In genomic region chr1:74035912-74036489, GRCm38 (mm10) we compare ENCODE assay signal across 8 mouse cellular contexts.
DNase-seq lines count a peak whose midpoint lies in the region; ATAC-seq and TF ChIP-seq lines count a peak whose summit lies in the region.

No protein-coding gene starts in this region.

- H3K27ac ChIP-seq in layer of hippocampus, adult 2 months: peak overlapping the region; percentile 73
- H3K27ac ChIP-seq in embryonic facial prominence, embryonic 14.5 days (replicated peaks; ENCODE audit: low read depth, low read length): peak overlapping the region; percentile 45; the same call in 1 of the 2 replicates
- peak overlapping the region; percentile 92 for H3K27ac ChIP-seq in kidney, embryonic 15.5 days
- no peak overlapping the region for H3K27ac ChIP-seq in midbrain, embryonic 16.5 days (ENCODE audit: low read length)

- no peaks in the 10 kb centered on the region for H3K9me3 ChIP-seq in embryonic facial prominence, embryonic 14.5 days (ENCODE audit: control insufficient read depth, low read length)
- no peaks in the 10 kb centered on the region for H3K9me3 ChIP-seq in kidney, embryonic 15.5 days (replicated peaks)
- no peaks in the 10 kb centered on the region for H3K9me3 ChIP-seq in midbrain, embryonic 16.5 days (replicated peaks; ENCODE audit: control insufficient read depth, low read length, poor library complexity, severe bottlenecking)

- peak overlapping the region; percentile 54 for H3K4me2 ChIP-seq in embryonic facial prominence, embryonic 14.5 days (ENCODE audit: low read depth, low read length)
- peak overlapping the region; percentile 65 for H3K4me2 ChIP-seq in kidney, embryonic 15.5 days
- peak overlapping the region; percentile 7; the same call in 1 of the 2 replicates for H3K4me2 ChIP-seq in midbrain, embryonic 16.5 days (ENCODE audit: low read length)

- DNase-seq in layer of hippocampus, adult 2 months (ENCODE audit: low spot score in 2 of 2): no peak
- no peak for DNase-seq in layer of hippocampus, adult 8-10 months (ENCODE audit: low spot score in 2 of 2)
- no peak for DNase-seq in embryonic facial prominence, embryonic 14.5 days (ENCODE audit: low spot score)
- no peak for DNase-seq in layer of hippocampus, adult 9-10 months (ENCODE audit: low spot score)
- DNase-seq in adrenal gland, postnatal 4 days (ENCODE audit: low spot score in 2 of 2): no peak
- no peak for DNase-seq in cerebellum, adult 9-11 months

- 53% methylated on average over 3 of the region's 3 CpGs for WGBS in embryonic facial prominence, embryonic 14.5 days
- 33% methylated on average over 3 of the region's 3 CpGs for WGBS in kidney, embryonic 15.5 days
- WGBS in midbrain, embryonic 16.5 days: 36% methylated on average over 3 of the region's 3 CpGs

- ATAC-seq in embryonic facial prominence, embryonic 14.5 days (ENCODE audit: low read depth): no peak
- peak; percentile 59 for ATAC-seq in kidney, embryonic 15.5 days (replicated peaks; ENCODE audit: low FRiP score)
- no peak for ATAC-seq in midbrain, embryonic 16.5 days

- TF ChIP-seq CTCF in layer of hippocampus, adult 2 months (conservative IDR thresholded peaks at IDR 0.05): no peak

- H3K4me3 ChIP-seq in layer of hippocampus, adult 2 months: peak overlapping the region; percentile 50
- peak overlapping the region; percentile 40 for H3K4me3 ChIP-seq in embryonic facial prominence, embryonic 14.5 days (ENCODE audit: low read depth, low read length)
- H3K4me3 ChIP-seq in kidney, embryonic 15.5 days (replicated peaks): peak overlapping the region; percentile 51
- H3K4me3 ChIP-seq in midbrain, embryonic 16.5 days (ENCODE audit: low read depth, low read length): no peak overlapping the region

- H3K36me3 ChIP-seq in embryonic facial prominence, embryonic 14.5 days (ENCODE audit: control insufficient read depth, insufficient read depth, low read length): no peaks in the 10 kb centered on the region
- H3K36me3 ChIP-seq in kidney, embryonic 15.5 days: no peaks in the 10 kb centered on the region
- H3K36me3 ChIP-seq in midbrain, embryonic 16.5 days (ENCODE audit: control insufficient read depth, insufficient read depth, low read length): no peaks in the 10 kb centered on the region

- H3K9ac ChIP-seq in embryonic facial prominence, embryonic 14.5 days (ENCODE audit: low read depth, low read length): peak overlapping the region; percentile 60; the same call in 1 of the 2 replicates
- H3K9ac ChIP-seq in kidney, embryonic 15.5 days: peak overlapping the region; percentile 46
- H3K9ac ChIP-seq in midbrain, embryonic 16.5 days (ENCODE audit: low read depth, low read length): no peak overlapping the region

- H3K27me3 ChIP-seq in embryonic facial prominence, embryonic 14.5 days (replicated peaks; ENCODE audit: control insufficient read depth, insufficient read depth, low read length): no peaks in the 10 kb centered on the region
- H3K27me3 ChIP-seq in kidney, embryonic 15.5 days: no peaks in the 10 kb centered on the region
- 0 out of 2 replicates have a peak, but pooled peaks cover 4% of the 10 kb centered on the region for H3K27me3 ChIP-seq in midbrain, embryonic 16.5 days (ENCODE audit: control insufficient read depth, insufficient read depth, low read depth, low read length)

- peaks cover 38% of the 10 kb centered on the region for H3K4me1 ChIP-seq in embryonic facial prominence, embryonic 14.5 days (ENCODE audit: control insufficient read depth, insufficient read depth, low read length)
- peaks cover 82% of the 10 kb centered on the region for H3K4me1 ChIP-seq in kidney, embryonic 15.5 days
- peaks cover 12% of the 10 kb centered on the region for H3K4me1 ChIP-seq in midbrain, embryonic 16.5 days (ENCODE audit: control insufficient read depth, insufficient read depth, low read length)

Comparison
In these comparisons a context has a peak if more than half of its experiments do, and no peak if none do; other contexts are left out.
1. H3K4me2 ChIP-seq: peak in every context shown above with its lines; median percentile 65 in kidney, embryonic 15.5 days; 54 in embryonic facial prominence, embryonic 14.5 days; 7 in midbrain, embryonic 16.5 days.